Mouse (Mus musculus) large intestine, adult 2 months (tissue): Measurements from ENCODE around the gene Emx1. TPM values are rescaled to one million over a fixed set of nuclear protein-coding genes. Genes with fewer than 3 reads are reported as not detected.

ENCODE experiments used
- polyA plus RNA-seq: library from polyadenylated mRNA; depleted of rRNA; stranded (reverse); fragments of >200 nt; gene quantifications from 2 replicates; pipeline ENCODE4 v1.2.3, GENCODE M21; 2012; rRNA removed

Gene Emx1
- polyA plus RNA-seq, 1 experiment = not detected

Other genes starting within 250 kb of the Emx1 start
- 6.9 and 7.5 TPM in 2 replicates for gene Exoc6b, start 117.9 kb upstream of the Emx1 start, polyA plus RNA-seq
- gene Spr, start 49.7 kb upstream of the Emx1 start, polyA plus RNA-seq = 35.1 and 38.7 TPM in 2 replicates
- gene Sfxn5, start 146.0 kb downstream of the Emx1 start, polyA plus RNA-seq = 1.2 and 1.3 TPM in 2 replicates
- gene Rab11fip5, start 187.2 kb downstream of the Emx1 start, polyA plus RNA-seq = 3.3 and 4.0 TPM in 2 replicates
- not detected in 2 replicates for gene Noto, start 236.4 kb downstream of the Emx1 start, polyA plus RNA-seq
- gene Smyd5, start 244.6 kb downstream of the Emx1 start, polyA plus RNA-seq = 18.1 and 21.2 TPM in 2 replicates